Mouse (Mus musculus): ENCODE data around the gene Gpbar1.
"Not testable (repeated sequence)": the region's sequence is repeated elsewhere in the genome, so short reads cannot be mapped to it uniquely, and the experiment has no call there.

Gpbar1 gene

GRCm38 (mm10) chr1:74277883-74278537 lies 340 bp upstream of the Gpbar1 start:
- DNase-seq (ENCODE audit: low spot score) = no peak

- DNase-seq (ENCODE audit: low spot score) = no peak
These were observed 638 bp downstream of the Gpbar1 start for GRCm38 (mm10) chr1:74278988-74279387.

- no peak for DNase-seq (ENCODE audit: low spot score)
These were observed 2.4 kb downstream of the Gpbar1 start for GRCm38 (mm10) chr1:74280591-74281325.

- DNase-seq (ENCODE audit: low spot score) = no peak
These were observed 3.0 kb downstream of the Gpbar1 start for GRCm38 (mm10) chr1:74281372-74281771.

GRCm38 (mm10) chr1:74281886-74282285 lies 3.5 kb downstream of the Gpbar1 start:
- no peak for DNase-seq (ENCODE audit: low spot score)

- no peak for DNase-seq (ENCODE audit: low spot score)
These were observed 4.7 kb downstream of the Gpbar1 start for GRCm38 (mm10) chr1:74282896-74283625.

GRCm38 (mm10) chr1:74283686-74284463 lies 5.5 kb downstream of the Gpbar1 start:
- DNase-seq (ENCODE audit: low spot score) = no peak

- DNase-seq (ENCODE audit: low spot score) = peak; percentile 100
These were observed 6.3 kb downstream of the Gpbar1 start, which contains the start of the genes Aamp and Pnkd for GRCm38 (mm10) chr1:74284543-74285160. Aamp (minus strand) TSS chr1:74284738. Pnkd (plus strand) TSS chr1:74284930.

GRCm38 (mm10) chr1:74285212-74286010 lies 7.1 kb downstream of the Gpbar1 start:
- no peak for DNase-seq (ENCODE audit: low spot score)

GRCm38 (mm10) chr1:74286869-74287607 lies 8.7 kb downstream of the Gpbar1 start:
- not testable (repeated sequence) for DNase-seq (ENCODE audit: low spot score)

- no peak for DNase-seq (ENCODE audit: low spot score)
These were observed 10.0 kb downstream of the Gpbar1 start for GRCm38 (mm10) chr1:74288327-74288726.

GRCm38 (mm10) chr1:74289248-74289647 lies 10.9 kb downstream of the Gpbar1 start:
- DNase-seq (ENCODE audit: low spot score) = no peak

- DNase-seq (ENCODE audit: low spot score) = no peak
These were observed 11.4 kb downstream of the Gpbar1 start for GRCm38 (mm10) chr1:74289740-74290139.

GRCm38 (mm10) chr1:74290141-74290540 lies 11.8 kb downstream of the Gpbar1 start:
- DNase-seq (ENCODE audit: low spot score) = no peak

GRCm38 (mm10) chr1:74292331-74293020 lies 14.1 kb downstream of the Gpbar1 start:
- DNase-seq (ENCODE audit: low spot score) = no peak

- no peak for DNase-seq (ENCODE audit: low spot score)
These were observed 15.1 kb downstream of the Gpbar1 start for GRCm38 (mm10) chr1:74293306-74293960.

GRCm38 (mm10) chr1:74294090-74294643 lies 15.8 kb downstream of the Gpbar1 start:
- no peak for DNase-seq (ENCODE audit: low spot score)

- no peak for DNase-seq (ENCODE audit: low spot score)
These were observed 16.5 kb downstream of the Gpbar1 start for GRCm38 (mm10) chr1:74294733-74295455.

Data from c-Kit-positive CD71-positive TER-119-positive erythroid progenitor cells, embryonic 14.5 days (primary cell).